Mouse (Mus musculus): ENCODE measurements around the gene Farp1. TPM values are rescaled to one million over a fixed set of nuclear protein-coding genes. Genes with fewer than 3 reads are reported as not detected.

The Farp1 gene
- total RNA-seq (2023): 10 to 100 TPM; 11.4 to 17.0 TPM

GRCm38 (mm10) chr14:121034973-121035662, at the start of gene Farp1:
TSS of gene Farp1 (plus strand) at chr14:121035200.

Other genes with a start within 250 kb of the Farp1 start
- 10 to 100 TPM; 62.5 to 63.7 TPM for gene Ipo5, start 124.0 kb upstream of the Farp1 start, total RNA-seq (2023)

Measured in T-cell, adult 66 days (primary cell).